Mouse (Mus musculus) forebrain, embryonic 14.5 days (tissue): ENCODE measurements around the gene Terf2. TPM values are rescaled to one million over a fixed set of nuclear protein-coding genes. Genes with fewer than 3 reads are reported as not detected.
A peak's percentile ranks its signal among the peaks of the same experiment; 100 is the strongest.
"Not testable (repeated sequence)": the region's sequence is repeated elsewhere in the genome, so short reads cannot be mapped to it uniquely, and the experiment has no call there.

Experiments used
- ATAC-seq: fragments of 200-750 bp; cut with Nextera tagmentation; 2 replicates; pipeline ENCODE4 v1.8.0; 2017; ENCODE audit warnings: mild to moderate bottlenecking, moderate library complexity
- DNase-seq: peaks from one replicate; pipeline ENCODE4 v3.0.0-alpha.2; 2015; ENCODE audit warnings: low spot score
- H3K27ac ChIP-seq: fragments of 300-500 bp; sonication (generic); 2 replicates; pipeline ENCODE4 v1.5.1; 2014; ENCODE audit warnings: low read depth, mild to moderate bottlenecking, control low read depth, low read length, moderate library complexity
- H3K27me3 ChIP-seq: fragments of 300-500 bp; sonication (generic); replicated peaks from 2 replicates; pipeline ENCODE4 v1.6.1; 2014; ENCODE audit warnings: low read length, control low read depth, mixed read lengths; ENCODE audit not compliant: control insufficient read depth, insufficient read depth
- H3K36me3 ChIP-seq: fragments of 300-500 bp; sonication (generic); 2 replicates; pipeline ENCODE4 v1.6.1; 2014; ENCODE audit warnings: low read length, control low read depth; ENCODE audit not compliant: control insufficient read depth, insufficient read depth
- H3K4me1 ChIP-seq: fragments of 300-500 bp; sonication (generic); 2 replicates; pipeline ENCODE4 v1.6.1; 2014; ENCODE audit warnings: antibody characterized with exemption, low read length, control low read depth; ENCODE audit not compliant: control insufficient read depth, insufficient read depth
- H3K4me2 ChIP-seq: fragments of 300-500 bp; sonication (generic); 2 replicates; pipeline ENCODE4 v1.6.1; 2014; ENCODE audit warnings: mild to moderate bottlenecking, control low read depth, low read length
- H3K4me3 ChIP-seq: fragments of 300-500 bp; sonication (generic); 2 replicates; pipeline ENCODE4 v1.5.1; 2014; ENCODE audit warnings: low read depth, low read length, control low read depth
- H3K9ac ChIP-seq: fragments of 300-500 bp; sonication (generic); 2 replicates; pipeline ENCODE4 v1.6.1; 2014; ENCODE audit warnings: mild to moderate bottlenecking, low read length, control low read depth, moderate library complexity
- H3K9me3 ChIP-seq: fragments of 300-500 bp; sonication (generic); replicated peaks from 2 replicates; pipeline ENCODE4 v1.6.1; 2016; ENCODE audit warnings: low read length, control low read depth, mixed read lengths; ENCODE audit not compliant: control insufficient read depth
- WGBS: fragments of 180-500 bp; shearing (Covaris S2); extraction: QIAGEN DNeasy Blood & Tissue Kit; methylation state at CpG from one replicate; pipeline ENCODE4 v1.1.7; 2014; 5-methylcytosine and 5-hydroxymethylcytosine counted together
- polyA plus RNA-seq: library from polyadenylated mRNA; unstranded; fragments of >200 nt; fragmentation: Nextera tagmentation; extraction: Ambion mirVana; gene quantifications from 2 replicates; pipeline ENCODE4 v1.2.1, GENCODE M21; 2014

Terf2 gene
- polyA plus RNA-seq, 1 experiment from 2014 or later, result 19.2 TPM

DNA sequence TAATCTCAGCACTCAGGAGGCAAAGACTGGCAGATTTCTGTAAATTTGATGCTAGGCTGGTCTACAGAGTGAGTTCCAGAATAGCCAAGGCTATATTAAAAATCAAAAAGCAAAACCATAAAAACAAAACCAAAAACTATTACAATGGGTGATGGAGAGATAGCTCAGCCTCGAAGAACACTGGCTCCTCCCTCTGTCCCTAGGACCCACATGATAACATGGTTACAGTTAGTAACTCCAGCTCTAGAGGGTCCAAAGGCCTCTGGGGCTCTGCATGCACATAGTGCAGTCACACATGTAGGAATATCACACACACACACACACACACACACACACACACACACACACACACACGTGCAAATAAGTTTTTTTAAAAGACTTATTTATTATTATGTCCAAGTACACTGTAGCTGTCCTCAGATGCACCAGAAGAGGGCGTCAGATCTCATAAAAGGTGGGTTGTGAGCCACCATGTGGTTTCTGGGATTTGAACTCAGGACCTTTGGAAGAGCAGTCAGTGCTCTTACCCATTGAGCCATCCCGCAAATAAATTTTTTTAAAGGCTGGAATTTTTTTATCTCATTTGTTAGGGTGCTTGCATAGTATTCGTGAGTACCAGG lies 13.6 kb upstream of the Terf2 start:
- ATAC-seq (no peak), DNase-seq (no peak)
- Histone ChIP-seq H3K9me3 (no peaks in the 10 kb centered on the region), H3K4me3 (no peak overlapping the region), H3K27me3 (no peaks in the 10 kb centered on the region), H3K9ac (no peak overlapping the region), H3K4me2 (no peak overlapping the region), H3K27ac (no peak overlapping the region), H3K36me3 (no peaks in the 10 kb centered on the region), H3K4me1 (no peaks in the 10 kb centered on the region)
- 82% methylated on average over 5 of the region's 5 CpGs for WGBS

GRCm38 (mm10) chr8:107108978-107109720 lies 12.8 kb upstream of the Terf2 start:
- H3K27ac ChIP-seq, result no peak overlapping the region
- WGBS, result 69% methylated on average over 23 of the region's 23 CpGs
- H3K36me3 ChIP-seq, result no peaks in the 10 kb centered on the region
- no peaks in the 10 kb centered on the region for H3K27me3 ChIP-seq
- ATAC-seq (no peak), DNase-seq (no peak)
- H3K9me3 ChIP-seq, result no peaks in the 10 kb centered on the region
- no peak overlapping the region for H3K4me2 ChIP-seq
- no peaks in the 10 kb centered on the region for H3K4me1 ChIP-seq
- no peak overlapping the region for H3K9ac ChIP-seq
- no peak overlapping the region for H3K4me3 ChIP-seq

DNA sequence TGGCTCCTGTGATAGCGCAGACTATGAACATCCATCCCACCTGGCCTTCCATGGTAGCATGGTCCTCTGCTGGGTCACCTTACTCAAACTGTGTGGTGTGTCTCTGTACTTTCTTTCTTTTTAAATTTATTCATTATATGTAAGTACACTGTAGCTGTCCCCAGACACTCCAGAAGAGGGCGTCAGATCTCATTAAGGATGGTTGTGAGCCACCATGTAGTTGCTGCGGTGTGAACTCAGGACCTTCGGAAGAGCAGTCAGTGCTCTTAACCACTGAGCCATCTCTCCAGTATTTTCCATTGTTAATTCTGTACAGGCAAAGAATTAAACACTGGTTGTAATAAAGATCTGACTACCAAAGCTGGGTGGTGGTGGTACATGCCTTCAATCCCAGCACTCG lies 11.7 kb upstream of the Terf2 start:
- not testable (repeated sequence) for DNase-seq, H3K36me3 ChIP-seq, H3K27ac ChIP-seq, H3K9ac ChIP-seq, H3K4me1 ChIP-seq, H3K4me3 ChIP-seq, H3K9me3 ChIP-seq, H3K4me2 ChIP-seq, ATAC-seq, H3K27me3 ChIP-seq
- 97% methylated on average over 5 of the region's 5 CpGs for WGBS

DNA sequence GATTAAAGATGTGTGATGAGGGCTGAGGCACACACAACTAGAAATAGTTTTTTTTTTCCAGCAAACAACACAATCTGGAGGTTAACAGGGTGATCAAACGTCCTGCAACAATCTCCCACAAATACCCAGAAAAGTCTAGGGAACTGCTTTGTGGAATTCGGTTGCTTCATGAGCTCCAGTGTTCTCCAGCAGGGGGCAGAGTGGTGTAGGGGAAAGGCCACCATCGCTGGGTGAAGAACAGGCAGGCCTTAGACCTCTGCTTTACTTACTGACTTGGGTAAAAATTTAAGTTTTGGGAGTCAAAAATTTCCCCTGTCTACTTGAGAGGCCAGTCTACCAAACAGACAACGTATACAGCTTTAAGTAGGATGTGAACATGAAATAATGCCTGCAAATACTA lies 8.2 kb upstream of the Terf2 start:
- 12% methylated on average over 4 of the region's 4 CpGs for WGBS
- no peak overlapping the region for H3K27ac ChIP-seq
- H3K9ac ChIP-seq, result no peak overlapping the region
- H3K9me3 ChIP-seq, result no peaks in the 10 kb centered on the region
- no peak overlapping the region for H3K4me3 ChIP-seq
- ATAC-seq, result no peak
- H3K27me3 ChIP-seq, result no peaks in the 10 kb centered on the region
- H3K4me2 ChIP-seq, result no peak overlapping the region
- peak; percentile 77 for DNase-seq
- H3K36me3 ChIP-seq, result no peaks in the 10 kb centered on the region
- H3K4me1 ChIP-seq, result no peaks in the 10 kb centered on the region

GRCm38 (mm10) chr8:107100635-107101034 lies 4.3 kb upstream of the Terf2 start:
- Histone ChIP-seq H3K9me3 (no peaks in the 10 kb centered on the region), H3K4me3 (no peak overlapping the region), H3K27ac (no peak overlapping the region), H3K27me3 (no peaks in the 10 kb centered on the region), H3K4me2 (no peak overlapping the region), H3K4me1 (no peaks in the 10 kb centered on the region), H3K9ac (no peak overlapping the region), H3K36me3 (no peaks in the 10 kb centered on the region)
- 88% methylated on average over 2 of the region's 2 CpGs for WGBS
- ATAC-seq, result no peak
- DNase-seq, result no peak

DNA sequence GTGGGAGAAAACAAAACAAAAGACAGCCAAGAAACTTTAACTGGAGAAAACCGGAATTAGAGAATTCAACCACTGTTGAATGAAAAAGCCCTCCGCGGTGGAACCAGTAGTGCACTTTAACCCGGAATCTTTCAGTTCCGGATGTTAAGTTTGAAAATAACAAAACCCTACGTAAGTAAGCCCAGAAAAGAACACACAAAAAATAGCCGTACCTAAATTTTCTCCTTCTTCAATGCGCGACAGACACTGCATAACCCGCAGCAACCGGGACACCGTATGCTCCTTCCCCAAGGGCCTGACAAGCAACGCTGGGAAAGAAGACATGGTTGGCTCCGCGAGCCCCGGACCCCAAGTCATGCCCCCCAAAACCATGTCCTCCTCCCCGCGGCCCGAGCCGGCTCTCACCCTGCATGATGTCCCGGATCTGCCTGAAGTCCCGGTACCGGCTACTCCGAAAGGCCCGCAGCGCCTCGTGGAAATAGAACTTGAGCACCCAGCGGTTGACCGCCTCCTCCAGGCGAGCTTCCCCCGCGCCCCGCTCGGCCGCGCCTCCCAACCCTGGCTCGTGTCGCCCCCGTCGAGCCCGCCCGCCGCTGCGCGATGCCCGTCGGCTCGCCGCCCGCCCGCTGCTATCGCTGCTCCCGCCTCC lies 506 bp downstream of the Terf2 start:
- H3K9me3 ChIP-seq, result no peaks in the 10 kb centered on the region
- H3K9ac ChIP-seq, result peak overlapping the region; percentile 88
- peak overlapping the region; percentile 85 for H3K27ac ChIP-seq
- peaks cover 32% of the 10 kb centered on the region for H3K36me3 ChIP-seq
- peak; percentile 81 for ATAC-seq
- WGBS, result under 1% methylated on average over 51 of the region's 53 CpGs
- peak overlapping the region; percentile 49 for H3K4me2 ChIP-seq
- DNase-seq, result peak; percentile 51
- H3K4me3 ChIP-seq, result peak overlapping the region; percentile 86
- H3K4me1 ChIP-seq, result peaks cover 13% of the 10 kb centered on the region
- H3K27me3 ChIP-seq, result no peaks in the 10 kb centered on the region

DNA sequence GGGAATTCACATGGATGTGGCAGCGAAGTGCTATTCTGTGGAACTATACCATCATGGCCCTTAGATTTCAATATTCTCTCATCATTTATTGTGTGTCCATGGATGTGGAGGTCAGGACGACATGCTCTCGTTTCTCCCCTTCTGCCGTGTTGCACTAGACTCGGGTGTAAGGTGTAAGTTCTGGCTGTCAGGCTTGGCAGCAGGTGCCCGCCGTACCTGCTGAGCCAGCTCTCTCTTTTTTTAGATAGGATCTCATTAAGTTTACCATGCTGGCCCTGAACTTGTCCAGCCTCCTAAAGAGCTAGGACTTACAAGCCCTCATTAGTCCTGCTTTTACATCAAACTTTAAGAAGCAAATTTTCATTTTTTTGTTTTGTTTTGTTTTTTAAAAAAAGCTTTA lies 5.8 kb downstream of the Terf2 start:
- Histone ChIP-seq H3K27me3 (no peaks in the 10 kb centered on the region), H3K36me3 (peaks cover 60% of the 10 kb centered on the region), H3K9ac (no peak overlapping the region), H3K4me2 (no peak overlapping the region), H3K4me3 (no peak overlapping the region), H3K4me1 (peaks cover 13% of the 10 kb centered on the region), H3K27ac (no peak overlapping the region), H3K9me3 (no peaks in the 10 kb centered on the region)
- ATAC-seq, result no peak
- 92% methylated on average over 7 of the region's 7 CpGs for WGBS
- DNase-seq, result no peak

- Histone ChIP-seq H3K4me2 (no peak overlapping the region), H3K4me3 (no peak overlapping the region), H3K36me3 (peaks cover 61% of the 10 kb centered on the region), H3K9ac (no peak overlapping the region), H3K27me3 (no peaks in the 10 kb centered on the region), H3K27ac (no peak overlapping the region), H3K4me1 (no peaks in the 10 kb centered on the region), H3K9me3 (no peaks in the 10 kb centered on the region)
- ATAC-seq (no peak), DNase-seq (no peak)
- 96% methylated on average over 5 of the region's 5 CpGs for WGBS
Measured at GRCm38 (mm10) chr8:107088526-107089063, 7.8 kb downstream of the Terf2 start.

- Histone ChIP-seq H3K36me3 (peaks cover 63% of the 10 kb centered on the region), H3K9ac (no peak overlapping the region), H3K27me3 (no peaks in the 10 kb centered on the region), H3K4me2 (no peak overlapping the region), H3K9me3 (no peaks in the 10 kb centered on the region), H3K4me3 (no peak overlapping the region), H3K4me1 (no peaks in the 10 kb centered on the region), H3K27ac (no peak overlapping the region)
- ATAC-seq (no peak), DNase-seq (no peak)
- 97% methylated on average over 5 of the region's 5 CpGs for WGBS
Measured at GRCm38 (mm10) chr8:107086018-107086417, 10.3 kb downstream of the Terf2 start.
